Comparison of ENCODE assay signal across 8 mouse cellular contexts in the genomic region with DNA sequence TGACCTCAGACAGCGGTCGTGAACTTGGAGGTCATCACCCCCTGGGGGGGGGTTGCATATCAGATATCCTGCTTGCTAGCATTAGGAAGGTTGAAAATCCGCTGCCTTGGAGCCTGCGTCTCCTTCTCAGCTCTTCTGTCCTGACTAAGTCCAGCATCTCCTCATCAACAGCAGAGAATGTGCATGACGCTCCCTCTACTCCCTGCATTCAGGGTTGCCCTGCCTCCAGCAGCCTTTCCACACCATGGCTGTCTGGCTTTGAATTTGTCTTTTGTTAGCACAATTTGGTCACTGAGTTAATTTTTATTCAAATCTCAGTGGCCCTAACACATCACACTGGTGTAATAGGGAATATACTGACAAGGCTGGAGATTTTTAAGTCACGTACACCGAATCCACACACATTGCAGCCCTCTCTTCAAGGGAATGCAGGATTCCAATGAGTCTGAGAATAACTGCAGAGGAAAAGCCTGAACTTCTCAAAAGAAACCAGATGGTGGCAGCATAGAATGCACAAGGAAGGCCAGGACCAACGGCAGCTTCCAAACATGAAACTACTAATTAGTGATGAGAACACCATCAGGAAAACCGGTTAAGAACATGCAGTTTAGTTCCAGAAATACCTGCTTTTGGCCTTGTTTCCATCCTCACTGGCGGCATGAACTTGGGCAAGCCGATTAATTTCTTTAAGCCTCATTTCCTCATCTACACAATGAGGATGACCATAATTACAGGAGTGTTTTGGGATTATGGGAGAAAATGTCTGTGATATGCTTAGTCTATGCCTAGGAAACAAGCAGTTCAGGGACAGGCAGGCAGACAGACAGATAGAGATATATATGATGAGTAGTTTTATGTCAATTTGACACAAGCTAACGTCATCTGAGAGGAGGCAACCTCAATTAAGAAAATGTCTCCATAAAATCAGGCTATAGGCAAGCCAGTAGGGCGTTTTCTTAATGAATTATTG.
DNase-seq lines count a peak whose midpoint lies in the region; ATAC-seq and TF ChIP-seq lines count a peak whose summit lies in the region.

No protein-coding gene starts in this region.

- no peak overlapping the region for H3K27ac ChIP-seq in liver, embryonic 12.5 days
- H3K27ac ChIP-seq in lung, embryonic 14.5 days (ENCODE audit: low read depth), result no peak overlapping the region

- no peaks in the 10 kb centered on the region for H3K27me3 ChIP-seq in liver, embryonic 12.5 days (replicated peaks)
- no peaks in the 10 kb centered on the region for H3K27me3 ChIP-seq in lung, embryonic 14.5 days (ENCODE audit: insufficient read depth, low read length)

- H3K4me1 ChIP-seq in liver, embryonic 12.5 days, result no peaks in the 10 kb centered on the region
- H3K4me1 ChIP-seq in lung, embryonic 14.5 days (ENCODE audit: insufficient read depth), result no peaks in the 10 kb centered on the region

- no peak for ATAC-seq in liver, embryonic 12.5 days
- peak; percentile 54 for ATAC-seq in lung, embryonic 14.5 days (ENCODE audit: insufficient read depth)
- no peak for ATAC-seq in inflammation-experienced regulatory T-cells, adult 6 months

- TF ChIP-seq CTCF in lung, embryonic 14.5 days (IDR thresholded peaks at IDR 0.05; ENCODE audit: low read depth), result peak; percentile 76

- no peaks in the 10 kb centered on the region for H3K36me3 ChIP-seq in liver, embryonic 12.5 days
- no peaks in the 10 kb centered on the region for H3K36me3 ChIP-seq in lung, embryonic 14.5 days (ENCODE audit: insufficient read depth)

- no peak overlapping the region for H3K4me2 ChIP-seq in liver, embryonic 12.5 days
- H3K4me2 ChIP-seq in lung, embryonic 14.5 days, result no peak overlapping the region

- no peaks in the 10 kb centered on the region for H3K9me3 ChIP-seq in liver, embryonic 12.5 days (replicated peaks)
- no peaks in the 10 kb centered on the region for H3K9me3 ChIP-seq in lung, embryonic 14.5 days (ENCODE audit: low read depth, low read length)

- H3K4me3 ChIP-seq in liver, embryonic 12.5 days, result no peak overlapping the region
- no peak overlapping the region for H3K4me3 ChIP-seq in lung, embryonic 14.5 days (ENCODE audit: low read depth, low read length)

- WGBS in liver, embryonic 12.5 days (ENCODE audit: insufficient replicate concordance), result 50% methylated on average over 13 of the region's 13 CpGs
- 64% methylated on average over 13 of the region's 13 CpGs for WGBS in lung, embryonic 14.5 days

- DNase-seq in liver, result peak; percentile 7
- DNase-seq in cerebellum, adult 9-11 months, result peak; percentile 20
- DNase-seq in frontal cortex, postnatal 36 days (ENCODE audit: low spot score in 2 of 2), result peak; percentile 39 to 82
- DNase-seq in kidney, postnatal 4 days, result peak; percentile 24 to 33
- DNase-seq in lung, embryonic 14.5 days, result peak; percentile 82
- peak; percentile 33 for DNase-seq in retina, postnatal 7 days (ENCODE audit: low read depth, low spot score)

- no peak overlapping the region for H3K9ac ChIP-seq in liver, embryonic 12.5 days
- H3K9ac ChIP-seq in lung, embryonic 14.5 days, result no peak overlapping the region

Comparison
In these comparisons a context has a peak if more than half of its experiments do, and no peak if none do; other contexts are left out.
1. DNase-seq: peak in every context shown above with its lines; median percentile 82 in lung, embryonic 14.5 days; 60 in frontal cortex, postnatal 36 days; 33 in retina, postnatal 7 days; 28 in kidney, postnatal 4 days; 20 in cerebellum, adult 9-11 months; 7 in liver.